Mouse (Mus musculus) MEL (cell line): Measurements from ENCODE around the gene Coq8b. TPM values are rescaled to one million over a fixed set of nuclear protein-coding genes. Genes with fewer than 3 reads are reported as not detected.

Source experiments
- DNase-seq: peaks from one replicate; pipeline ENCODE4 v3.0.0; 2011; ENCODE audit warnings: low read depth, low spot score
- H3K27ac ChIP-seq: 2 replicates; pipeline ENCODE4 v1.5.1; 2012; ENCODE audit warnings: low read depth, mild to moderate bottlenecking, control low read depth, low read length, moderate library complexity; ENCODE audit not compliant: control insufficient read depth
- H3K27me3 ChIP-seq, 2 experiments: fragments of 150-350 bp in 1 of 2; sonication (generic) in 1 of 2; 2 replicates each; pipeline ENCODE4 v1.6.1; 2012; ENCODE audit warnings: low read length in 2 of 2, mild to moderate bottlenecking in 2 of 2, improper control_type of control experiment in 1 of 2, moderate library complexity in 1 of 2; ENCODE audit not compliant: insufficient read depth in 2 of 2, control insufficient read depth in 1 of 2
- H3K36me3 ChIP-seq, 2 experiments: 2 replicates each; pipeline ENCODE4 v1.6.1; 2012 to 2014; ENCODE audit warnings: low read length in 2 of 2, improper control_type of control experiment in 1 of 2, inconsistent platforms in 1 of 2, mild to moderate bottlenecking in 1 of 2; ENCODE audit not compliant: insufficient read depth in 2 of 2, control insufficient read depth in 1 of 2
- H3K4me1 ChIP-seq, 2 experiments: fragments of 150-350 bp in 1 of 2; sonication (generic) in 1 of 2; 2 replicates each; pipeline ENCODE4 v1.6.1; 2012; ENCODE audit warnings: low read length in 2 of 2, improper control_type of control experiment in 1 of 2, mild to moderate bottlenecking in 1 of 2; ENCODE audit not compliant: insufficient read depth in 2 of 2, control insufficient read depth in 1 of 2
- H3K4me3 ChIP-seq, 2 experiments: fragments of 150-350 bp in 1 of 2; sonication (generic) in 1 of 2; 2 replicates each; pipeline ENCODE4 v1.5.1; 2012; ENCODE audit warnings: low read depth in 2 of 2, low read length in 2 of 2, mild to moderate bottlenecking in 2 of 2, moderate library complexity in 2 of 2, control low read depth in 1 of 2, improper control_type of control experiment in 1 of 2; ENCODE audit not compliant: control insufficient read depth in 1 of 2, insufficient read depth in 1 of 2
- H3K79me2 ChIP-seq: 2 replicates; pipeline ENCODE4 v1.6.1; 2012; ENCODE audit warnings: mild to moderate bottlenecking, low read length, moderate library complexity; ENCODE audit not compliant: control insufficient read depth, poor library complexity, insufficient read depth
- H3K9ac ChIP-seq: 2 replicates; pipeline ENCODE4 v1.6.1; 2012; ENCODE audit warnings: low read depth, mild to moderate bottlenecking, control low read depth, low read length, moderate library complexity; ENCODE audit not compliant: control insufficient read depth, poor library complexity, severe bottlenecking
- H3K9me3 ChIP-seq: fragments of 150-350 bp; sonication (generic); replicated peaks from 2 replicates; pipeline ENCODE4 v1.6.1; 2012; ENCODE audit warnings: mild to moderate bottlenecking, low read length, improper control_type of control experiment, moderate library complexity; ENCODE audit not compliant: insufficient read depth
- E2F4 ChIP-seq: IDR thresholded peaks from 2 replicates; pipeline ENCODE4 v1.6.1; 2011; ENCODE audit warnings: low read depth, low read length, improper control_type of control experiment, borderline replicate concordance
- ELF1 ChIP-seq: IDR thresholded peaks from 2 replicates; pipeline ENCODE4 v1.6.1; 2014; ENCODE audit warnings: low read depth, mild to moderate bottlenecking, inconsistent platforms, low read length, improper control_type of control experiment, moderate library complexity
- EP300 ChIP-seq, 2 experiments: IDR thresholded peaks; 2 replicates each; pipeline ENCODE4 v1.6.1; 2011; ENCODE audit warnings: improper control_type of control experiment in 2 of 2, low read length in 2 of 2, low read depth in 1 of 2, mild to moderate bottlenecking in 1 of 2
- ETS1 ChIP-seq: IDR thresholded peaks from 2 replicates; pipeline ENCODE4 v1.6.1; 2012; ENCODE audit warnings: low read depth, mild to moderate bottlenecking, inconsistent platforms, low read length, improper control_type of control experiment, moderate library complexity
- GATA1 ChIP-seq: IDR thresholded peaks from 2 replicates; pipeline ENCODE4 v1.6.1; 2011; ENCODE audit warnings: low read depth, low read length, improper control_type of control experiment
- MAFK ChIP-seq: IDR thresholded peaks from 2 replicates; pipeline ENCODE4 v1.6.1; 2011; ENCODE audit warnings: low read depth, mild to moderate bottlenecking, low read length, improper control_type of control experiment, borderline replicate concordance
- MAZ ChIP-seq: IDR thresholded peaks from 2 replicates; pipeline ENCODE4 v1.6.1; 2012; ENCODE audit warnings: low read depth, mild to moderate bottlenecking, inconsistent platforms, low read length, improper control_type of control experiment
- MXI1 ChIP-seq: IDR thresholded peaks from 2 replicates; pipeline ENCODE4 v1.6.1; 2011; ENCODE audit warnings: mild to moderate bottlenecking, low read depth, low read length, improper control_type of control experiment
- NRF1 ChIP-seq: IDR thresholded peaks from 2 replicates; pipeline ENCODE4 v1.6.1; 2014; ENCODE audit warnings: low read depth, mild to moderate bottlenecking, inconsistent platforms, low read length, improper control_type of control experiment, moderate library complexity; ENCODE audit not compliant: poor library complexity, insufficient read depth, severe bottlenecking
- POLR2A ChIP-seq, 2 experiments: IDR thresholded peaks; 2 replicates each; pipeline ENCODE4 v1.6.1; 2011 to 2012; ENCODE audit warnings: low read length in 2 of 2, mild to moderate bottlenecking in 2 of 2, control low read depth in 1 of 2, improper control_type of control experiment in 1 of 2, low read depth in 1 of 2, moderate library complexity in 1 of 2; ENCODE audit not compliant: control insufficient read depth in 1 of 2, insufficient read depth in 1 of 2, poor library complexity in 1 of 2
- POLR2AphosphoS5 ChIP-seq: IDR thresholded peaks from 2 replicates; pipeline ENCODE4 v1.6.1; 2012; ENCODE audit warnings: low read depth, borderline replicate concordance, mild to moderate bottlenecking, inconsistent platforms, low read length, moderate library complexity, mixed read lengths
- SIN3A ChIP-seq: IDR thresholded peaks from 2 replicates; pipeline ENCODE4 v1.6.1; 2012; ENCODE audit warnings: low read length, improper control_type of control experiment, inconsistent platforms
- SMC3 ChIP-seq: IDR thresholded peaks from 2 replicates; pipeline ENCODE4 v1.6.1; 2011; ENCODE audit warnings: low read depth, low read length, improper control_type of control experiment
- TAL1 ChIP-seq: IDR thresholded peaks from 2 replicates; pipeline ENCODE4 v1.6.1; 2012; ENCODE audit warnings: mild to moderate bottlenecking, inconsistent platforms, low read length, moderate library complexity, mixed read lengths
- TCF12 ChIP-seq: IDR thresholded peaks from 2 replicates; pipeline ENCODE4 v1.6.1; 2014; ENCODE audit warnings: low read depth, mild to moderate bottlenecking, inconsistent platforms, low read length, improper control_type of control experiment, moderate library complexity
- ZC3H11A ChIP-seq: IDR thresholded peaks from 2 replicates; pipeline ENCODE4 v1.6.1; 2012; ENCODE audit warnings: low read depth, mild to moderate bottlenecking, inconsistent platforms, low read length, improper control_type of control experiment
- polyA plus RNA-seq, 2 experiments: library from polyadenylated mRNA; stranded (reverse) in 1 of 2; unstranded in 1 of 2; fragments of >175 nt in 1 of 2; fragments of >200 nt in 1 of 2; gene quantifications; 2 replicates each; pipeline versions ENCODE4 v1.2.1 to v1.2.4; 2012; ENCODE audit warnings: low replicate concordance in 2 of 2, low read depth in 1 of 2; ENCODE audit not compliant: insufficient read length in 2 of 2, insufficient read depth in 1 of 2, missing spikeins in 1 of 2
- total RNA-seq: library from RNA; depleted of rRNA; stranded (reverse); fragments of 300-350 nt; gene quantifications from 2 replicates; pipeline ENCODE4 v1.2.3, GENCODE M21; 2012

The Coq8b gene
- total and polyA plus RNA-seq, 3 experiments: 13.8 to 22.7 TPM; not detected in 1

- Histone ChIP-seq H3K9me3 (no peaks in the 10 kb centered on the region), H3K27me3 (no peaks in the 10 kb centered on the region), H3K4me3 (no peak overlapping the region), H3K9ac (no peak overlapping the region), H3K36me3 (peaks cover 0 to 14% of the 10 kb centered on the region in 2 experiments; a peak in 2 of 4 replicates), H3K79me2 (no peaks in the 10 kb centered on the region), H3K27ac (no peak overlapping the region), H3K4me1 (peaks cover 7 to 19% of the 10 kb centered on the region in 2 experiments)
- DNase-seq: no peak
- TF ChIP-seq ETS1 (no peak), TCF12 (no peak), SMC3 (no peak), ZC3H11A (no peak), MAFK (no peak), E2F4 (no peak), MXI1 (no peak), POLR2AphosphoS5 (no peak), NRF1 (no peak)
Observed at GRCm38 (mm10) chr7:27249928-27250327, 17.1 kb downstream of the Coq8b start.

GRCm38 (mm10) chr7:27251946-27252345 lies 19.1 kb downstream of the Coq8b start:
- H3K36me3 ChIP-seq: peaks cover 0 to 33% of the 10 kb centered on the region in 2 experiments; a peak in 2 of 4 replicates
- H3K4me3 ChIP-seq: no peak overlapping the region
- no peaks in the 10 kb centered on the region for H3K27me3 ChIP-seq
- 0 out of 2 replicates have a peak overlapping the region, but pooled peaks have one; percentile 0 for H3K9ac ChIP-seq
- DNase-seq: peak; percentile 87
- H3K79me2 ChIP-seq: no peaks in the 10 kb centered on the region
- TF ChIP-seq ZC3H11A (no peak), POLR2A (IDR thresholded peaks at IDR 0.05; ENCODE audit: control insufficient read depth in 1 of 2, insufficient read depth in 1 of 2, low read depth in 1 of 2, low read length in 2 of 2, poor library complexity in 1 of 2) (no peak), ELF1 (no peak), EP300 (IDR thresholded peaks at IDR 0.05; ENCODE audit: low read depth in 1 of 2, low read length in 2 of 2) (peak in 1 of 2 experiments; percentile 56; a peak in 2 of 4 replicates), MAZ (no peak), SIN3A (peak; percentile 66), TAL1 (peak; percentile 27; the same call in 1 of the 2 replicates), GATA1 (0 out of 2 replicates have a peak, but pooled peaks have one; percentile 28)
- TF ChIP-seq, all 39 proteins: peak for 4
- no peaks in the 10 kb centered on the region for H3K9me3 ChIP-seq
- peaks cover 15 to 38% of the 10 kb centered on the region in 2 experiments for H3K4me1 ChIP-seq
- peak overlapping the region; percentile 2; the same call in 1 of the 2 replicates for H3K27ac ChIP-seq
